Mouse (Mus musculus): ENCODE results near the gene Olfr632.

The Olfr632 gene

GRCm38 (mm10) chr7:103934264-103934663 is at the start of gene Olfr632:
Gene Olfr632, plus strand, starts transcription at chr7:103934347.
- no peak for TF ChIP-seq GATA4 (IDR thresholded peaks at IDR 0.05; ENCODE audit: insufficient replicate concordance, low read length)

GRCm38 (mm10) chr7:103886152-103886551 is 48.0 kb upstream of the Olfr632 start, which contains the start of gene Olfr66:
Gene Olfr66, minus strand, starts transcription at chr7:103886252.
- no peak for TF ChIP-seq GATA4 (IDR thresholded peaks at IDR 0.05; ENCODE audit: insufficient replicate concordance, low read length)

GRCm38 (mm10) chr7:103894385-103894784 is 39.8 kb upstream of the Olfr632 start, which contains the start of gene Olfr64:
Gene Olfr64, minus strand, starts transcription at chr7:103894485.
- TF ChIP-seq GATA4 (IDR thresholded peaks at IDR 0.05; ENCODE audit: insufficient replicate concordance, low read length) = no peak

- TF ChIP-seq GATA4 (IDR thresholded peaks at IDR 0.05; ENCODE audit: insufficient replicate concordance, low read length) = no peak
These were observed 31.0 kb upstream of the Olfr632 start, which contains the start of gene Olfr65 for GRCm38 (mm10) chr7:103903187-103903586. Gene Olfr65, plus strand, starts transcription at chr7:103903487.

- TF ChIP-seq GATA4 (IDR thresholded peaks at IDR 0.05; ENCODE audit: insufficient replicate concordance, low read length) = no peak
These were observed 24.1 kb upstream of the Olfr632 start for GRCm38 (mm10) chr7:103910047-103910446.

GRCm38 (mm10) chr7:103912969-103913511 is 21.1 kb upstream of the Olfr632 start:
- TF ChIP-seq GATA4 (IDR thresholded peaks at IDR 0.05; ENCODE audit: insufficient replicate concordance, low read length) = no peak

- TF ChIP-seq GATA4 (IDR thresholded peaks at IDR 0.05; ENCODE audit: insufficient replicate concordance, low read length) = no peak
These were observed 18.8 kb upstream of the Olfr632 start for GRCm38 (mm10) chr7:103915338-103915737.

GRCm38 (mm10) chr7:103928525-103928924 is 5.6 kb upstream of the Olfr632 start, which contains the start of gene Olfr631:
Gene Olfr631, plus strand, starts transcription at chr7:103928825.
- TF ChIP-seq GATA4 (IDR thresholded peaks at IDR 0.05; ENCODE audit: insufficient replicate concordance, low read length) = no peak

GRCm38 (mm10) chr7:103942730-103943129 is 8.6 kb downstream of the Olfr632 start:
- no peak for TF ChIP-seq GATA4 (IDR thresholded peaks at IDR 0.05; ENCODE audit: insufficient replicate concordance, low read length)

GRCm38 (mm10) chr7:103944137-103944536 is 10.0 kb downstream of the Olfr632 start, which contains the start of gene Olfr633:
Gene Olfr633, plus strand, starts transcription at chr7:103944437.
- no peak for TF ChIP-seq GATA4 (IDR thresholded peaks at IDR 0.05; ENCODE audit: insufficient replicate concordance, low read length)

GRCm38 (mm10) chr7:103970852-103971251 is 36.7 kb downstream of the Olfr632 start, which contains the start of gene Olfr635:
Gene Olfr635, plus strand, starts transcription at chr7:103971152.
- no peak for TF ChIP-seq GATA4 (IDR thresholded peaks at IDR 0.05; ENCODE audit: insufficient replicate concordance, low read length)

GRCm38 (mm10) chr7:103971782-103972181 is 37.6 kb downstream of the Olfr632 start:
- TF ChIP-seq GATA4 (IDR thresholded peaks at IDR 0.05; ENCODE audit: insufficient replicate concordance, low read length) = no peak
